Mouse (Mus musculus): ENCODE results near the gene Sympk. TPM values are rescaled to one million over a fixed set of nuclear protein-coding genes. Genes with fewer than 3 reads are reported as not detected.

Sympk gene
- 43.3 TPM for polyA plus RNA-seq (2015; fragmentation: Illumina TruSeq; extraction: RNeasy Lipid Tissue Mini Kit (QIAGEN cat#74804); ENCODE audit: insufficient read depth, low replicate concordance)

DNA sequence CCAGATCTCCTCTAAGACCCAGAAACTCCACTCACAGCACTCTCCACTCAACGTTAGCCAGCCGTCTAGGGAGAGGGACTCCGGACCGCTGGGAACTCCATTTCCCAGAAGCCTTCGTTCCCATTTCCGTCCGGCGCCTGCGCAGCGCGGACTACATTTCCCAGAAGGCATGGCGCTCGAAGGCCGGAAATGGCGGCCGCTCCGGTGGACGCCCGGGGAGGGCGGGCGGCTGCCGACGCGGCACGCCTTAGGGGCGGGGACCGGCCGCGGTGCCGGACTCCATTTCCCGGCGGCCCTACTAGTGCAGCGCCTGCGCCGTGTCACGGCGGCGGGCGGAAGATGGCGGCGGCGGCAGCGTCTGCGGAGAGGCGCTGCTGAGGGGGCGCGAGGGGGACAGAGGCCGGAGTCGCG, at the start of gene Sympk:
Sympk (plus strand) TSS at position 282 of the 411 bp plus-strand sequence.

DNA sequence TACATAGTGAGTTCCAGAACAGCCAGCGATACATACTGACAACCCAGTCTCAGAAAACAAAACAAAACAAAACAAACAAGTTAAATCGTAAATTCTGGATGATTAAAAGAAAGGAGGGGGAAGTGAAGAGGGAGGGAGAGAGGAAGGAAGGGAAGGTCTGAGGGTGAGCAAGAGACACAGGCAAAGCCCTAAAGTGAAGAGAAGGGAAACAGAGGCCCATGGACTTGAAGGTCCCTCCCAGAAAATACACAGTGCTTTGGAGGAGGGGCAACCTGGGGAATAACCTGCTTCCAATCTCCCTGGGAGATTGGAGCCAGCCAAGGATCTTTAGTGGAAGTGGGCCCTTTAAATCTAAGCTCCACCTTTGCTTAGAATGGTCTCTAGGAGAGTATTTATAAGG, 37.1 kb upstream of the Sympk start, which contains the start of gene Nanos2:
Nanos2 (plus strand) TSS at position 301 of the 400 bp plus-strand sequence.

GRCm38 (mm10) chr7:18990601-18991295, 33.4 kb upstream of the Sympk start, which contains the start of gene Mypop:
Gene Mypop, plus strand, starts transcription at chr7:18991245.

DNA sequence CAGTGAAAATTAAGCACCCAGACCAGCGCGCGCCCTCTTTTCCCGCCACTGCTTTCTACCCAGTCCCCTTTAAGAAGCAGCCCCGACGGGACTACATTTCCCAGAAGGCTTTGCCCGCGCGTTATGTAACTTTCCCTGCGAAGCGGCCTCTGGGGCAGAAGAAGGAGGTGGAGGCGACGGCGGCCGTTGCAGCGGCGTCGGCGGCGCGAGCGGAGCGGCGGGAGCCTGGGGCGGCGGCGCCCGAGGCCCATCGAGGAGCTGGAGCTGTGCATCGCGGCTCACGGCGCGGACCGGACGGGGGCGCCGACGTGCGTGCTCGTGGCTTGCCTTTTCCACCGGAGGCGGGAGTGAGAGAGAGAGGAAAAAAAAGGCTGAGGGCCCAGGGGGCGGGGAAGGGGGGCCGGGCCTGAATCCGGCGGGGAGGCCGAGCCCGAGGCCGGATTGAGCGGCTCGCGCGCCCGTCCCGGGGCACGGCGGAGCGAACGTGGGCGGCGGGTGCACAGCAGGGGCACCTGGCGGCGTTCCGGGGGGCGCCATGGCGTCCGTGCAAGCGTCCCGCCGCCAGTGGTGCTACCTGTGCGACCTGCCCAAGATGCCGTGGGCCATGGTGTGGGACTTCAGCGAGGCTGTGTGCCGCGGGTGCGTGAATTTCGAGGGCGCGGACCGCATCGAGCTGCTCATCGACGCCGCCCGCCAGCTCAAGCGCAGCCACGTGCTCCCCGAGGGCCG, 20.1 kb upstream of the Sympk start, which contains the start of gene Irf2bp1:
Irf2bp1 (plus strand) TSS at position 143 of the 729 bp plus-strand sequence.

GRCm38 (mm10) chr7:19023357-19023814, 791 bp upstream of the Sympk start, which contains the start of gene Foxa3:
Gene Foxa3, minus strand, starts transcription at chr7:19023538.

GRCm38 (mm10) chr7:19054047-19054776, 30.0 kb downstream of the Sympk start, which contains the start of gene Rsph6a:
Gene Rsph6a, plus strand, starts transcription at chr7:19054690.

GRCm38 (mm10) chr7:19075723-19076585, 51.8 kb downstream of the Sympk start, which contains the start of gene Dmwd:
Gene Dmwd, plus strand, starts transcription at chr7:19076227.

GRCm38 (mm10) chr7:19083701-19084100, 59.5 kb downstream of the Sympk start, which contains the start of gene Dmpk:
Gene Dmpk, plus strand, starts transcription at chr7:19083849.

GRCm38 (mm10) chr7:19094471-19094825, 70.3 kb downstream of the Sympk start, which contains the start of gene Six5:
Gene Six5, plus strand, starts transcription at chr7:19094594.

Other genes starting within 250 kb of the Sympk start
- gene Psg19, start 225.9 kb upstream of the Sympk start, polyA plus RNA-seq (2015; fragmentation: Illumina TruSeq; extraction: RNeasy Lipid Tissue Mini Kit (QIAGEN cat#74804); ENCODE audit: insufficient read depth, low replicate concordance), result not detected
- not detected for gene Psg17, start 202.8 kb upstream of the Sympk start, polyA plus RNA-seq (2015; fragmentation: Illumina TruSeq; extraction: RNeasy Lipid Tissue Mini Kit (QIAGEN cat#74804); ENCODE audit: insufficient read depth, low replicate concordance)
- 6.1 TPM for gene Mill2, start 184.4 kb upstream of the Sympk start, polyA plus RNA-seq (2015; fragmentation: Illumina TruSeq; extraction: RNeasy Lipid Tissue Mini Kit (QIAGEN cat#74804); ENCODE audit: insufficient read depth, low replicate concordance)
- gene Pglyrp1, start 153.0 kb upstream of the Sympk start, polyA plus RNA-seq (2015; fragmentation: Illumina TruSeq; extraction: RNeasy Lipid Tissue Mini Kit (QIAGEN cat#74804); ENCODE audit: insufficient read depth, low replicate concordance), result 28.9 TPM
- gene Ccdc61, start 114.0 kb upstream of the Sympk start, polyA plus RNA-seq (2015; fragmentation: Illumina TruSeq; extraction: RNeasy Lipid Tissue Mini Kit (QIAGEN cat#74804); ENCODE audit: insufficient read depth, low replicate concordance), result 17.3 TPM
- 0.76 TPM for gene Nova2, start 98.5 kb upstream of the Sympk start, polyA plus RNA-seq (2015; fragmentation: Illumina TruSeq; extraction: RNeasy Lipid Tissue Mini Kit (QIAGEN cat#74804); ENCODE audit: insufficient read depth, low replicate concordance)
- not detected for gene Nanos2, start 37.0 kb upstream of the Sympk start, polyA plus RNA-seq (2015; fragmentation: Illumina TruSeq; extraction: RNeasy Lipid Tissue Mini Kit (QIAGEN cat#74804); ENCODE audit: insufficient read depth, low replicate concordance)
- 0.73 TPM for gene Mypop, start 33.1 kb upstream of the Sympk start, polyA plus RNA-seq (2015; fragmentation: Illumina TruSeq; extraction: RNeasy Lipid Tissue Mini Kit (QIAGEN cat#74804); ENCODE audit: insufficient read depth, low replicate concordance)
- gene Irf2bp1, start 20.3 kb upstream of the Sympk start, polyA plus RNA-seq (2015; fragmentation: Illumina TruSeq; extraction: RNeasy Lipid Tissue Mini Kit (QIAGEN cat#74804); ENCODE audit: insufficient read depth, low replicate concordance), result 6.8 TPM
- gene Foxa3, start 839 bp upstream of the Sympk start, polyA plus RNA-seq (2015; fragmentation: Illumina TruSeq; extraction: RNeasy Lipid Tissue Mini Kit (QIAGEN cat#74804); ENCODE audit: insufficient read depth, low replicate concordance), result not detected
- gene Rsph6a, start 30.3 kb downstream of the Sympk start, polyA plus RNA-seq (2015; fragmentation: Illumina TruSeq; extraction: RNeasy Lipid Tissue Mini Kit (QIAGEN cat#74804); ENCODE audit: insufficient read depth, low replicate concordance), result not detected
- 5.3 TPM for gene Dmwd, start 51.9 kb downstream of the Sympk start, polyA plus RNA-seq (2015; fragmentation: Illumina TruSeq; extraction: RNeasy Lipid Tissue Mini Kit (QIAGEN cat#74804); ENCODE audit: insufficient read depth, low replicate concordance)
- 37.1 TPM for gene Dmpk, start 59.5 kb downstream of the Sympk start, polyA plus RNA-seq (2015; fragmentation: Illumina TruSeq; extraction: RNeasy Lipid Tissue Mini Kit (QIAGEN cat#74804); ENCODE audit: insufficient read depth, low replicate concordance)
- 2.0 TPM for gene Six5, start 70.2 kb downstream of the Sympk start, polyA plus RNA-seq (2015; fragmentation: Illumina TruSeq; extraction: RNeasy Lipid Tissue Mini Kit (QIAGEN cat#74804); ENCODE audit: insufficient read depth, low replicate concordance)
- 0.11 TPM for gene Gm4969, start 94.0 kb downstream of the Sympk start, polyA plus RNA-seq (2015; fragmentation: Illumina TruSeq; extraction: RNeasy Lipid Tissue Mini Kit (QIAGEN cat#74804); ENCODE audit: insufficient read depth, low replicate concordance)
- 2.9 TPM for gene Fbxo46, start 95.5 kb downstream of the Sympk start, polyA plus RNA-seq (2015; fragmentation: Illumina TruSeq; extraction: RNeasy Lipid Tissue Mini Kit (QIAGEN cat#74804); ENCODE audit: insufficient read depth, low replicate concordance)
- 9.4 TPM for gene Qpctl, start 124.9 kb downstream of the Sympk start, polyA plus RNA-seq (2015; fragmentation: Illumina TruSeq; extraction: RNeasy Lipid Tissue Mini Kit (QIAGEN cat#74804); ENCODE audit: insufficient read depth, low replicate concordance)
- gene Snrpd2, start 125.3 kb downstream of the Sympk start, polyA plus RNA-seq (2015; fragmentation: Illumina TruSeq; extraction: RNeasy Lipid Tissue Mini Kit (QIAGEN cat#74804); ENCODE audit: insufficient read depth, low replicate concordance), result 28.2 TPM
- not detected for gene Gipr, start 141.8 kb downstream of the Sympk start, polyA plus RNA-seq (2015; fragmentation: Illumina TruSeq; extraction: RNeasy Lipid Tissue Mini Kit (QIAGEN cat#74804); ENCODE audit: insufficient read depth, low replicate concordance)
- 6.2 TPM for gene Eml2, start 152.0 kb downstream of the Sympk start, polyA plus RNA-seq (2015; fragmentation: Illumina TruSeq; extraction: RNeasy Lipid Tissue Mini Kit (QIAGEN cat#74804); ENCODE audit: insufficient read depth, low replicate concordance)
- 4.4 TPM for gene Gpr4, start 188.2 kb downstream of the Sympk start, polyA plus RNA-seq (2015; fragmentation: Illumina TruSeq; extraction: RNeasy Lipid Tissue Mini Kit (QIAGEN cat#74804); ENCODE audit: insufficient read depth, low replicate concordance)
- gene Opa3, start 204.0 kb downstream of the Sympk start, polyA plus RNA-seq (2015; fragmentation: Illumina TruSeq; extraction: RNeasy Lipid Tissue Mini Kit (QIAGEN cat#74804); ENCODE audit: insufficient read depth, low replicate concordance), result 17.4 TPM
- 295 TPM for gene Vasp, start 247.4 kb downstream of the Sympk start, polyA plus RNA-seq (2015; fragmentation: Illumina TruSeq; extraction: RNeasy Lipid Tissue Mini Kit (QIAGEN cat#74804); ENCODE audit: insufficient read depth, low replicate concordance)